Mouse (Mus musculus): Measurements from ENCODE around the gene Pou3f3. TPM values are rescaled to one million over a fixed set of nuclear protein-coding genes. Genes with fewer than 3 reads are reported as not detected.

Gene Pou3f3
- total RNA-seq, 2 experiments from 2014 or later = not detected

GRCm38 (mm10) chr1:42749536-42750292 is 54.1 kb downstream of the Pou3f3 start:
- intact Hi-C loops (cut with DNase I) = no loop called here

More at GRCm38 (mm10) chr1:42749536-42750292, 54.1 kb downstream of the Pou3f3 start:
- DNase-seq = no peak

Other genes with a start within 250 kb of the Pou3f3 start
- gene Mrps9, start 155.5 kb downstream of the Pou3f3 start, total RNA-seq (2021) = 100 to 1,000 TPM; 104 to 114 TPM